Mouse (Mus musculus) gastrocnemius, postnatal 4 days (tissue): Measurements from ENCODE around the gene Atp6v0a1. TPM values are rescaled to one million over a fixed set of nuclear protein-coding genes. Genes with fewer than 3 reads are reported as not detected.

Source experiments
- DNase-seq, 2 experiments: peaks; one replicate each; pipeline ENCODE4 v3.0.0; 2021 to 2022; ENCODE audit warnings: low spot score in 2 of 2, mixed read lengths in 2 of 2
- microRNA-seq: library from miRNA; unstranded; fragments of <30 nt; microRNA quantifications from one replicate; pipeline ENCODE4 v1.2.0, GENCODE M21; 2021
- total RNA-seq, 2 experiments: library from RNA; stranded (reverse); gene quantifications; 2 replicates each; pipeline ENCODE4 v1.2.3; 2021

Atp6v0a1 gene
- total RNA-seq, 2 experiments from 2014 or later, result 70.3 to 73.5 TPM

GRCm38 (mm10) chr11:101083083-101083697, 73.9 kb downstream of the Atp6v0a1 start:
- peak in 1 of 2 experiments; percentile 35 for DNase-seq

GRCm38 (mm10) chr11:101084246-101084645, 75.0 kb downstream of the Atp6v0a1 start:
- DNase-seq, result no peak

- no peak for DNase-seq
These were observed 75.6 kb downstream of the Atp6v0a1 start for GRCm38 (mm10) chr11:101084811-101085210.

- DNase-seq, result no peak
These were observed 76.5 kb downstream of the Atp6v0a1 start for GRCm38 (mm10) chr11:101085617-101086322.

- no peak for DNase-seq
These were observed 77.0 kb downstream of the Atp6v0a1 start for GRCm38 (mm10) chr11:101086323-101086674.

- DNase-seq, result peak; percentile 79 to 93
These were observed 77.8 kb downstream of the Atp6v0a1 start, which contains the start of gene Mlx for GRCm38 (mm10) chr11:101086756-101087681. Gene Mlx, plus strand, starts transcription at chr11:101087277.

GRCm38 (mm10) chr11:101087682-101088055, 78.4 kb downstream of the Atp6v0a1 start:
- no peak for DNase-seq

GRCm38 (mm10) chr11:101089931-101090330, 80.7 kb downstream of the Atp6v0a1 start:
- DNase-seq, result no peak

GRCm38 (mm10) chr11:101094930-101095313, 85.7 kb downstream of the Atp6v0a1 start:
- peak in 1 of 2 experiments; percentile 20 for DNase-seq

GRCm38 (mm10) chr11:101095314-101096024, 86.2 kb downstream of the Atp6v0a1 start, which contains the start of gene Psmc3ip:
Gene Psmc3ip, minus strand, starts transcription at chr11:101095436.
- peak; percentile 80 to 92 for DNase-seq

- DNase-seq, result no peak
These were observed 89.0 kb downstream of the Atp6v0a1 start for GRCm38 (mm10) chr11:101098231-101098630.

- no peak for DNase-seq
These were observed 93.8 kb downstream of the Atp6v0a1 start for GRCm38 (mm10) chr11:101103011-101103410.

- no peak for DNase-seq
These were observed 100.1 kb downstream of the Atp6v0a1 start for GRCm38 (mm10) chr11:101109351-101109750.

GRCm38 (mm10) chr11:101110708-101111107, 101.5 kb downstream of the Atp6v0a1 start:
- no peak for DNase-seq

GRCm38 (mm10) chr11:101111178-101111577, 101.9 kb downstream of the Atp6v0a1 start:
- no peak for DNase-seq

GRCm38 (mm10) chr11:101112186-101112585, 102.9 kb downstream of the Atp6v0a1 start:
- no peak for DNase-seq

Small RNA genes lying within 50 kb of the gene (microRNA-seq; reads per million reads assigned to microRNA genes)
- gene Mir6928, result not detected

Other genes with a start within 250 kb of the Atp6v0a1 start
- under 1 TPM in 1 of 2 experiments, not detected in 1; 0.10 TPM for gene Kcnh4, start 249.5 kb upstream of the Atp6v0a1 start, total RNA-seq
- not detected for gene Hcrt, start 246.5 kb upstream of the Atp6v0a1 start, total RNA-seq
- gene Ghdc, start 238.5 kb upstream of the Atp6v0a1 start, total RNA-seq, result 1 to 10 TPM; 9.0 to 9.5 TPM
- gene Stat5b, start 158.7 kb upstream of the Atp6v0a1 start, total RNA-seq, result 10 to 100 TPM; 76.1 to 90.4 TPM
- 10 to 100 TPM; 35.6 to 41.4 TPM for gene Stat5a, start 150.1 kb upstream of the Atp6v0a1 start, total RNA-seq
- 10 to 100 TPM; 71.5 to 75.1 TPM for gene Stat3, start 69.9 kb upstream of the Atp6v0a1 start, total RNA-seq
- 100 to 1,000 TPM; 385 to 413 TPM for gene Cavin1, start 38.6 kb upstream of the Atp6v0a1 start, total RNA-seq
- 10 to 100 TPM; 11.4 to 12.8 TPM for gene Naglu, start 60.6 kb downstream of the Atp6v0a1 start, total RNA-seq
- under 1 TPM; 0.20 to 0.21 TPM for gene Hsd17b1, start 69.0 kb downstream of the Atp6v0a1 start, total RNA-seq
- gene Coasy, start 73.1 kb downstream of the Atp6v0a1 start, total RNA-seq, result 10 to 100 TPM; 15.1 to 17.8 TPM
- gene Mlx, start 77.8 kb downstream of the Atp6v0a1 start, total RNA-seq, result 10 to 100 TPM; 13.1 to 13.4 TPM
- 1 to 10 TPM; 4.9 to 6.2 TPM for gene Psmc3ip, start 86.0 kb downstream of the Atp6v0a1 start, total RNA-seq
- 10 to 100 TPM; 41.6 to 42.9 TPM for gene Retreg3, start 110.4 kb downstream of the Atp6v0a1 start, total RNA-seq
- 10 to 100 TPM; 39.3 to 42.1 TPM for gene Tubg1, start 110.5 kb downstream of the Atp6v0a1 start, total RNA-seq
- 1 to 10 TPM; 6.8 TPM for gene Tubg2, start 146.5 kb downstream of the Atp6v0a1 start, total RNA-seq
- gene Cntnap1, start 161.1 kb downstream of the Atp6v0a1 start, total RNA-seq, result 1 to 10 TPM; 3.2 to 4.1 TPM
- 10 to 100 TPM; 39.5 to 41.4 TPM for gene Plekhh3, start 161.9 kb downstream of the Atp6v0a1 start, total RNA-seq
- under 1 TPM; 0.36 to 0.37 TPM for gene Ccr10, start 166.0 kb downstream of the Atp6v0a1 start, total RNA-seq
- 10 to 100 TPM; 19.3 to 24.6 TPM for gene Ezh1, start 217.0 kb downstream of the Atp6v0a1 start, total RNA-seq
- gene Ramp2, start 236.6 kb downstream of the Atp6v0a1 start, total RNA-seq, result 10 to 100 TPM; 82.6 to 85.8 TPM
- 10 to 100 TPM; 48.6 to 48.8 TPM for gene Vps25, start 244.3 kb downstream of the Atp6v0a1 start, total RNA-seq